Comparison of ENCODE assay signal across 7 mouse cellular contexts in genomic region chr12:110484824-110485584, GRCm38 (mm10). TPM values are rescaled to one million over a fixed set of nuclear protein-coding genes. Genes with fewer than 3 reads are reported as not detected.
DNase-seq lines count a peak whose midpoint lies in the region; ATAC-seq lines count a peak whose summit lies in the region.

No protein-coding gene starts in this region.

- WGBS in lung, embryonic 16.5 days, result under 1% methylated on average over 17 of the region's 17 CpGs
- 6% methylated on average over 17 of the region's 17 CpGs for WGBS in hindbrain, embryonic 11.5 days

- peaks cover 27% of the 10 kb centered on the region for H3K4me1 ChIP-seq in lung, embryonic 16.5 days (replicated peaks; ENCODE audit: control insufficient read depth, insufficient read depth, low read length)
- H3K4me1 ChIP-seq in hindbrain, embryonic 11.5 days (replicated peaks; ENCODE audit: control insufficient read depth, insufficient read depth, low read length), result peaks cover 10% of the 10 kb centered on the region; the same call in 1 of the 2 replicates

- no peaks in the 10 kb centered on the region for H3K27me3 ChIP-seq in lung, embryonic 16.5 days (ENCODE audit: control insufficient read depth, insufficient read depth, low read depth, low read length)
- H3K27me3 ChIP-seq in hindbrain, embryonic 11.5 days (ENCODE audit: control insufficient read depth, insufficient read depth, low read length), result no peaks in the 10 kb centered on the region

- H3K27ac ChIP-seq in lung, embryonic 16.5 days (ENCODE audit: low read length), result peak overlapping the region; percentile 100
- H3K27ac ChIP-seq in hindbrain, embryonic 11.5 days (ENCODE audit: low read depth, low read length), result peak overlapping the region; percentile 98

- peaks cover 2% of the 10 kb centered on the region; the same call in 1 of the 2 replicates for H3K36me3 ChIP-seq in lung, embryonic 16.5 days (ENCODE audit: control insufficient read depth, insufficient read depth, low read length)
- 0 out of 2 replicates have a peak, but pooled peaks cover 2% of the 10 kb centered on the region for H3K36me3 ChIP-seq in hindbrain, embryonic 11.5 days (ENCODE audit: control insufficient read depth, insufficient read depth, low read length)

- no peaks in the 10 kb centered on the region for H3K9me3 ChIP-seq in lung, embryonic 16.5 days (ENCODE audit: control insufficient read depth, low read length)
- H3K9me3 ChIP-seq in hindbrain, embryonic 11.5 days (ENCODE audit: control insufficient read depth, low read length), result no peaks in the 10 kb centered on the region

- no peak for DNase-seq in lung, postnatal 25 days (ENCODE audit: low spot score)
- DNase-seq in c-Kit-positive CD71-positive TER-119-negative erythroid progenitor cells, embryonic 14.5 days (ENCODE audit: low read depth), result peak; percentile 66
- peak; percentile 17 for DNase-seq in hindbrain, embryonic 11.5 days (ENCODE audit: low spot score)
- no peak for DNase-seq in adrenal gland, postnatal 14 days
- no peak for DNase-seq in spleen, adult 12 weeks (ENCODE audit: low spot score)

- H3K4me3 ChIP-seq in lung, embryonic 16.5 days (ENCODE audit: low read length), result peak overlapping the region; percentile 70
- H3K4me3 ChIP-seq in hindbrain, embryonic 11.5 days (ENCODE audit: low read depth, low read length), result peak overlapping the region; percentile 75

- ATAC-seq in lung, embryonic 16.5 days (ENCODE audit: low read depth), result peak; percentile 21; the same call in 1 of the 2 replicates
- peak; percentile 49 for ATAC-seq in hindbrain, embryonic 11.5 days (ENCODE audit: low FRiP score)
- peak; percentile 45 for ATAC-seq in megakaryocyte progenitor cell, adult 5-6 weeks (replicated peaks; ENCODE audit: poor library complexity)

- peak overlapping the region; percentile 82 for H3K4me2 ChIP-seq in lung, embryonic 16.5 days (ENCODE audit: low read depth, low read length)
- peak overlapping the region; percentile 81 for H3K4me2 ChIP-seq in hindbrain, embryonic 11.5 days (replicated peaks; ENCODE audit: low read depth, low read length)

- H3K9ac ChIP-seq in lung, embryonic 16.5 days (ENCODE audit: low read length), result peak overlapping the region; percentile 90
- peak overlapping the region; percentile 88 for H3K9ac ChIP-seq in hindbrain, embryonic 11.5 days (ENCODE audit: low read depth, low read length)

RNA-seq across cellular contexts. Expression of gene Ppp2r5c, which starts 38.1 kb away (rescaled TPM):
- 150 and 156 TPM in 2 replicates for polyA plus RNA-seq in lung, embryonic 16.5 days (2015; fragmentation: Nextera tagmentation; extraction: Ambion mirVana)
- polyA plus RNA-seq in hindbrain, embryonic 11.5 days (2014; fragmentation: Nextera tagmentation; extraction: Ambion mirVana), result 162 and 172 TPM in 2 replicates
- 108 and 119 TPM in 2 replicates for total RNA-seq in megakaryocyte progenitor cell, adult 5-6 weeks (2015)
- total RNA-seq in megakaryocyte progenitor cell, adult 5-6 weeks (2017), result 189 and 205 TPM in 2 replicates
- 102 and 107 TPM in 2 replicates for total RNA-seq in adrenal gland, postnatal 14 days (2021)

Comparison
In these comparisons a context has a peak if more than half of its experiments do, and no peak if none do; other contexts are left out.
1. DNase-seq: peak in c-Kit-positive CD71-positive TER-119-negative erythroid progenitor cells, embryonic 14.5 days (single experiment) and hindbrain, embryonic 11.5 days (single experiment); none in lung, postnatal 25 days (single experiment), adrenal gland, postnatal 14 days (single experiment) and spleen, adult 12 weeks (single experiment).
2. Peak in every context shown above with its lines, with median percentiles within 50 percentile points of each other: ATAC-seq.